Mouse (Mus musculus) kidney, adult 2 months (tissue): Measurements from ENCODE around the gene Mmp21. TPM values are rescaled to one million over a fixed set of nuclear protein-coding genes. Genes with fewer than 3 reads are reported as not detected.
A peak's percentile ranks its signal among the peaks of the same experiment; 100 is the strongest.

Experiments used
- DNase-seq: peaks from one replicate; pipeline ENCODE4 v3.0.0; 2021
- H3K27ac ChIP-seq: fragments of 200-500 bp; 2 replicates; pipeline ENCODE4 v1.5.1; 2012; ENCODE audit warnings: low read depth, low read length, control low read depth, inconsistent platforms; ENCODE audit not compliant: insufficient read depth
- H3K27me3 ChIP-seq: fragments of 200-500 bp; replicated peaks from 2 replicates; pipeline ENCODE4 v1.6.1; 2012; ENCODE audit warnings: mild to moderate bottlenecking, moderate library complexity, low read length, inconsistent platforms; ENCODE audit not compliant: control insufficient read depth, insufficient read depth
- H3K36me3 ChIP-seq: fragments of 200-500 bp; 2 replicates; pipeline ENCODE4 v1.6.1; 2012; ENCODE audit warnings: mild to moderate bottlenecking, moderate library complexity, low read length, inconsistent platforms; ENCODE audit not compliant: control insufficient read depth, insufficient read depth
- H3K4me1 ChIP-seq: fragments of 200-500 bp; 2 replicates; pipeline ENCODE4 v1.6.1; 2011; ENCODE audit warnings: low read length; ENCODE audit not compliant: control insufficient read depth, insufficient read depth
- H3K4me3 ChIP-seq: fragments of 200-500 bp; 2 replicates; pipeline ENCODE4 v1.5.1; 2011; ENCODE audit warnings: mild to moderate bottlenecking, low read depth, low read length, control low read depth; ENCODE audit not compliant: insufficient read depth
- CTCF ChIP-seq: fragments of 200-500 bp; conservative IDR thresholded peaks from 2 replicates; pipeline ENCODE4 v1.5.1; 2011; ENCODE audit warnings: low read depth, mild to moderate bottlenecking, control low read depth, low read length, moderate library complexity, mixed read lengths; ENCODE audit not compliant: insufficient read depth, insufficient read length
- POLR2A ChIP-seq: fragments of 200-500 bp; IDR thresholded peaks from one replicate; pipeline ENCODE4 v1.6.1; 2011; ENCODE audit warnings: low read depth, low read length, control low read depth
- WGBS: fragments of 180-500 bp; shearing (Covaris S2); methylation state at CpG from one replicate; pipeline ENCODE4 v1.1.7; 2018; 5-methylcytosine and 5-hydroxymethylcytosine counted together
- polyA plus RNA-seq: library from polyadenylated mRNA; depleted of rRNA; stranded (reverse); fragments of >200 nt; gene quantifications from 2 replicates; pipeline ENCODE4 v1.2.3, GENCODE M21; 2012

Mmp21 gene
- polyA plus RNA-seq, 1 experiment, result not detected

- WGBS, result 89% methylated on average over 1 of the region's 1 CpGs
- Histone ChIP-seq H3K27me3 (no peaks in the 10 kb centered on the region), H3K4me3 (no peak overlapping the region), H3K36me3 (peaks cover 18% of the 10 kb centered on the region), H3K4me1 (no peaks in the 10 kb centered on the region), H3K27ac (no peak overlapping the region)
- TF ChIP-seq POLR2A (no peak), CTCF (no peak)
- DNase-seq, result peak; percentile 12
These were observed 10.8 kb downstream of the Mmp21 start for GRCm38 (mm10) chr7:133669071-133669470.

GRCm38 (mm10) chr7:133662467-133662866, 17.4 kb downstream of the Mmp21 start:
- Histone ChIP-seq H3K36me3 (peaks cover 24% of the 10 kb centered on the region), H3K4me3 (no peak overlapping the region), H3K4me1 (no peaks in the 10 kb centered on the region), H3K27me3 (no peaks in the 10 kb centered on the region), H3K27ac (no peak overlapping the region)
- 47% methylated on average over 1 of the region's 1 CpGs for WGBS
- no peak for DNase-seq
- TF ChIP-seq CTCF (no peak), POLR2A (no peak)

- H3K36me3 ChIP-seq, result peaks cover 32% of the 10 kb centered on the region
- 92% methylated on average over 6 of the region's 6 CpGs for WGBS
- DNase-seq, result no peak
- TF ChIP-seq POLR2A, result no peak
- TF ChIP-seq CTCF, result no peak
- no peaks in the 10 kb centered on the region for H3K4me1 ChIP-seq
- no peak overlapping the region for H3K27ac ChIP-seq
- no peak overlapping the region for H3K4me3 ChIP-seq
- no peaks in the 10 kb centered on the region for H3K27me3 ChIP-seq
These were observed 34.1 kb downstream of the Mmp21 start for GRCm38 (mm10) chr7:133645716-133646115.

GRCm38 (mm10) chr7:133638821-133639220, 41.0 kb downstream of the Mmp21 start:
- no peak overlapping the region for H3K4me3 ChIP-seq
- WGBS, result 48% methylated on average over 13 of the region's 13 CpGs
- DNase-seq, result no peak

GRCm38 (mm10) chr7:133638306-133638705, 41.6 kb downstream of the Mmp21 start:
- Histone ChIP-seq H3K36me3 (peaks cover 12% of the 10 kb centered on the region), H3K27me3 (no peaks in the 10 kb centered on the region), H3K4me1 (no peaks in the 10 kb centered on the region; the same call in 1 of the 2 replicates), H3K4me3 (peak overlapping the region; percentile 85), H3K27ac (peak overlapping the region; percentile 10; the same call in 1 of the 2 replicates)
- peak; percentile 67 for DNase-seq
- TF ChIP-seq CTCF (no peak), POLR2A (no peak)
- 2% methylated on average over 13 of the region's 13 CpGs for WGBS

More at GRCm38 (mm10) chr7:133638821-133639220, 41.0 kb downstream of the Mmp21 start:
- Histone ChIP-seq H3K36me3 (peaks cover 12% of the 10 kb centered on the region), H3K27me3 (no peaks in the 10 kb centered on the region), H3K27ac (no peak overlapping the region), H3K4me1 (no peaks in the 10 kb centered on the region; the same call in 1 of the 2 replicates)
- TF ChIP-seq CTCF (no peak), POLR2A (no peak)

- Histone ChIP-seq H3K27me3 (no peaks in the 10 kb centered on the region), H3K36me3 (peaks cover 10% of the 10 kb centered on the region), H3K4me3 (peak within 1 kb of the TSS; percentile 85), H3K4me1 (no peaks in the 10 kb centered on the region; the same call in 1 of the 2 replicates), H3K27ac (peak within 1 kb of the TSS; percentile 71)
- DNase-seq, result peak; percentile 99
- TF ChIP-seq CTCF (no peak), POLR2A (peak; percentile 87)
- WGBS, result under 1% methylated on average over 81 of the region's 81 CpGs
These were observed 42.2 kb downstream of the Mmp21 start, which contains the start of gene Edrf1 for GRCm38 (mm10) chr7:133637361-133638305. Gene Edrf1 (plus strand): TSS chr7:133637543.
